Mouse (Mus musculus) heart, embryonic 14.5 days (tissue): ENCODE measurements around the gene Sh3gl2. TPM values are rescaled to one million over a fixed set of nuclear protein-coding genes. Genes with fewer than 3 reads are reported as not detected.

Source experiments
- ATAC-seq: fragments of 200-750 bp; cut with Nextera tagmentation; 2 replicates; pipeline ENCODE4 v1.8.0; 2017; ENCODE audit warnings: low read depth, moderate TSS enrichment; ENCODE audit not compliant: insufficient number of reproducible peaks, insufficient read depth, low FRiP score
- H3K27ac ChIP-seq, 2 experiments: fragments of 200-500 bp in 1 of 2; fragments of 300-500 bp in 1 of 2; sonication (generic) in 1 of 2; replicated peaks in 1 of 2; 2 replicates each; pipeline ENCODE4 v1.5.1; 2012 to 2014; ENCODE audit warnings: low read depth in 2 of 2, low read length in 2 of 2, control low read depth in 1 of 2, mild to moderate bottlenecking in 1 of 2, mixed read lengths in 1 of 2; ENCODE audit not compliant: control insufficient read depth in 1 of 2, insufficient read depth in 1 of 2
- H3K27me3 ChIP-seq: fragments of 300-500 bp; sonication (generic); 2 replicates; pipeline ENCODE4 v1.6.1; 2014; ENCODE audit warnings: mild to moderate bottlenecking, low read length, control low read depth; ENCODE audit not compliant: control insufficient read depth, insufficient read depth
- H3K36me3 ChIP-seq: fragments of 300-500 bp; sonication (generic); 2 replicates; pipeline ENCODE4 v1.6.1; 2014; ENCODE audit warnings: mild to moderate bottlenecking, control low read depth, low read length, mixed read lengths; ENCODE audit not compliant: control insufficient read depth, insufficient read depth
- H3K4me1 ChIP-seq, 2 experiments: fragments of 200-500 bp in 1 of 2; fragments of 300-500 bp in 1 of 2; sonication (generic) in 1 of 2; 2 replicates each; pipeline ENCODE4 v1.6.1; 2012 to 2014; ENCODE audit warnings: low read length in 2 of 2, control low read depth in 1 of 2, mixed read lengths in 1 of 2; ENCODE audit not compliant: control insufficient read depth in 2 of 2, insufficient read depth in 2 of 2
- H3K4me2 ChIP-seq: fragments of 300-500 bp; sonication (generic); 2 replicates; pipeline ENCODE4 v1.6.1; 2014; ENCODE audit warnings: mild to moderate bottlenecking, low read length
- H3K4me3 ChIP-seq, 2 experiments: fragments of 200-500 bp in 1 of 2; fragments of 300-500 bp in 1 of 2; sonication (generic) in 1 of 2; 2 replicates each; pipeline ENCODE4 v1.5.1; 2012 to 2014; ENCODE audit warnings: low read length in 2 of 2, mild to moderate bottlenecking in 2 of 2, control low read depth in 1 of 2, low read depth in 1 of 2, moderate library complexity in 1 of 2; ENCODE audit not compliant: control insufficient read depth in 1 of 2, insufficient read depth in 1 of 2
- H3K9ac ChIP-seq: fragments of 300-500 bp; sonication (generic); 2 replicates; pipeline ENCODE4 v1.6.1; 2014; ENCODE audit warnings: mild to moderate bottlenecking, low read length
- H3K9me3 ChIP-seq: fragments of 300-500 bp; sonication (generic); 2 replicates; pipeline ENCODE4 v1.6.1; 2016; ENCODE audit warnings: low read length, control low read depth; ENCODE audit not compliant: control insufficient read depth
- WGBS: fragments of 180-500 bp; shearing (Covaris S2); extraction: QIAGEN DNeasy Blood & Tissue Kit; methylation state at CpG from one replicate; pipeline ENCODE4 v1.1.7; 2014; 5-methylcytosine and 5-hydroxymethylcytosine counted together
- polyA plus RNA-seq: library from polyadenylated mRNA; unstranded; fragments of >200 nt; fragmentation: Nextera tagmentation; extraction: Ambion mirVana; gene quantifications from 2 replicates; pipeline ENCODE4 v1.2.1, GENCODE M21; 2014

Sh3gl2 gene
- polyA plus RNA-seq, 1 experiment from 2014 or later = 1.0 TPM

- no peaks in the 10 kb centered on the region for H3K9me3 ChIP-seq
- 69% methylated on average over 8 of the region's 8 CpGs for WGBS
- H3K4me1 ChIP-seq = no peaks in the 10 kb centered on the region
- H3K4me2 ChIP-seq = no peak overlapping the region
- H3K36me3 ChIP-seq = no peaks in the 10 kb centered on the region
- no peak overlapping the region for H3K9ac ChIP-seq
- no peak overlapping the region for H3K4me3 ChIP-seq
- H3K27me3 ChIP-seq = no peaks in the 10 kb centered on the region
- no peak overlapping the region for H3K27ac ChIP-seq
- ATAC-seq = no peak
Measured at GRCm38 (mm10) chr4:85348079-85348643, 143.2 kb downstream of the Sh3gl2 start.

DNA sequence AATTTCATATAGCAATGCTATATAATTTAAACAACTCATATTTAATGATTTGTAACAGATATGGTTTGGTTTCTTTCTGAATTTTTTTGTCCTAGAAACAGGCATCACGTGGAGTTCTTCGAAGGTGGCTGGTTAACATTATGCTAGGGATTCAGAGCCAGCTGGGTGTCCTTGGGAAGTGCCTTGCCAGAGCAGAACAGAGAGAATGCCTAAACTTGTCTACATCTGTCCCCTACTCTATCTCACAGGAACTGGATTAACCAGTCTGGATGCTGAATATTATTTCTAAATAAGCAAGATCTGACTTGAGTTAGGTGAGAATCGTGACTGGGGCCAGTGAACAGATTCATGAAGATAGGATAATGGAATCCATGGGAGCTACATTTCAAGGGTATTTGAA, 157.7 kb downstream of the Sh3gl2 start:
- Histone ChIP-seq H3K27me3 (no peaks in the 10 kb centered on the region), H3K4me1 (no peaks in the 10 kb centered on the region), H3K9ac (no peak overlapping the region), H3K4me2 (no peak overlapping the region), H3K9me3 (no peaks in the 10 kb centered on the region), H3K4me3 (no peak overlapping the region), H3K36me3 (no peaks in the 10 kb centered on the region), H3K27ac (no peak overlapping the region)
- WGBS = 82% methylated on average over 3 of the region's 3 CpGs
- ATAC-seq = no peak

GRCm38 (mm10) chr4:85363205-85363604, 158.3 kb downstream of the Sh3gl2 start:
- no peaks in the 10 kb centered on the region for H3K36me3 ChIP-seq
- WGBS = 85% methylated on average over 4 of the region's 4 CpGs
- no peak for ATAC-seq

DNA sequence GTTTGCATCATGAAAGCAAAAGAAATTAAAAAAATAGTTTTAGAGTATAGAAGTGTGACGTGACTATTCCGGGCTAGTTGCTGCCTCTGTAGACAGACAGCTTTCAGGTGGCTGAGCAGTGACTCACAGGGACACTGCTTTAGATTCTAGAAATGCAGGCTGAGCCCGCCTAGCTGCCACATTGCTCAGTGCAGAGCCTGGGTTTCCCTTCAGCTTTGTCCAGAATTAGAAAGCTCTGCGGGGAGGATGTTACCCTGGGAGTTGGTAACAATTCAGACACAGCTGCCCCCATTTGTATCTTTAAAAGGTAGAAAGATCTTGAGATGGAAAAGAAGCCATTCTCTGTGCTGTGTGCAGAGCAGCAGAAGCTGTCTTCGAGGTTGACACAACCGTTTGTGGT, 166.1 kb downstream of the Sh3gl2 start:
- Histone ChIP-seq H3K9ac (no peak overlapping the region), H3K4me3 (no peak overlapping the region), H3K27me3 (no peaks in the 10 kb centered on the region), H3K4me1 (no peaks in the 10 kb centered on the region), H3K36me3 (no peaks in the 10 kb centered on the region), H3K27ac (no peak overlapping the region), H3K4me2 (no peak overlapping the region), H3K9me3 (no peaks in the 10 kb centered on the region)
- ATAC-seq = no peak
- WGBS = 62% methylated on average over 6 of the region's 6 CpGs

More at GRCm38 (mm10) chr4:85363205-85363604, 158.3 kb downstream of the Sh3gl2 start:
- no peaks in the 10 kb centered on the region for H3K27me3 ChIP-seq
- no peak overlapping the region for H3K4me3 ChIP-seq
- H3K4me2 ChIP-seq = no peak overlapping the region
- no peaks in the 10 kb centered on the region for H3K9me3 ChIP-seq
- no peak overlapping the region for H3K27ac ChIP-seq
- no peaks in the 10 kb centered on the region for H3K4me1 ChIP-seq
- no peak overlapping the region for H3K9ac ChIP-seq

DNA sequence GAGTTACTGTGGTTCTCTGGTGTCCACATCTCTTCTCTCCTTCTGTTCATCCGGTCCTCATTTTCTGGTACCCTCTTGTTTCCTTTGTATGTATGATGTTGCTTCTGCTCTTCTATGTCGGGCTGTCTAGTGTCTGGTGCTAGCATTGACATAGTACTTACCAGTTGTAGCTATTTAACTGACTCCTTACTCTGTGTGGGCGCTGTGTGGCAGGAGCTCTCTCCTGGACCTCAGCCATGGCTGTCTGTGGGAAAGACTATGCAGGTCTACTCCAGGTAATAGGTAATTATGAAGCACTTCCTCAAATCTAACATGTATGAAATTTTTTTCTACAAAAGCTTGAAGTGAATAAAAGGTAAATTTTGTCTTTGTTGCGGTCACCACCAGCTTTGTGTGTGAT, 169.9 kb downstream of the Sh3gl2 start:
- no peaks in the 10 kb centered on the region for H3K9me3 ChIP-seq
- ATAC-seq = no peak

DNA sequence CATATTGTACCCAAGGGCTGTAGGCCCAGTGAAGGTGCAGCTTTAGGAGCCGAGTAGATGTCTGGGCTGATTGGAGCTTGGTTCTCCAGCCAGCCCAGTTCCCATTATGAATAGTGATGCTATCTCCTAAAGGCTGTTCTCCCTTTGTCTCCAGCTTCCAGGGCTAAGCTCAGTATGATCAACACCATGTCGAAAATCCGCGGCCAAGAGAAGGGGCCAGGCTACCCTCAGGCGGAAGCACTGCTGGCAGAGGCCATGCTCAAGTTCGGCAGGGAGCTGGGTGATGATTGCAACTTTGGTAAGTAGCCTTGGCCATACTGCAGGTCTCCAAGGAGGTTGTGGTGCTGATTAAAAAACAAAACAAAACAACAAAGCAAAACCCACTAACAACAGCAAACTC, 171.3 kb downstream of the Sh3gl2 start:
- no peak overlapping the region for H3K9ac ChIP-seq
- ATAC-seq = no peak
- 85% methylated on average over 6 of the region's 6 CpGs for WGBS

More for the DNA sequence above, 169.9 kb downstream of the Sh3gl2 start:
- Histone ChIP-seq H3K36me3 (no peaks in the 10 kb centered on the region), H3K27me3 (no peaks in the 10 kb centered on the region), H3K9ac (no peak overlapping the region), H3K4me2 (no peak overlapping the region), H3K27ac (no peak overlapping the region), H3K4me1 (no peaks in the 10 kb centered on the region), H3K4me3 (no peak overlapping the region)
- WGBS = 85% methylated on average over 4 of the region's 4 CpGs

DNA sequence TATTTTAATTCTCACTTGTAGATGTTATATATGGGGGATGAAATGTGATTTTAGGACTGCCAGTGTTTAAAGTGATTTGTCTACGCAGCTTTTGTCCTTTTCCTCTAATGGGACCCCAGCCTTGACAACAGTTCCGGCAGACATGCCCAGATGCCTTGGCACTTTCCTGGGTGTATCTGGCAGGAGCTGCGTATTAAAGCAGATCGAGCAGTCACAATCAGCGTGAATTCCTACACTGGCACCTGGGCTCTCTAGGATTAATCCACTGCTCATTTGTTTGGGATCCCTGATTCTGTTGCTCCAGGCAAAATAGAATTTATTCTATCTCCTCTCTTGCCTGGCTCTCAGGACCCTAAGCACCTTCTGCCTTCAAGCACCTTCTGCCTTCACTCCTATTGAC, 171.7 kb downstream of the Sh3gl2 start:
- WGBS = 92% methylated on average over 5 of the region's 5 CpGs
- ATAC-seq = no peak
- H3K9ac ChIP-seq = no peak overlapping the region

More for the DNA sequence above, 171.3 kb downstream of the Sh3gl2 start:
- H3K27ac ChIP-seq = no peak overlapping the region
- H3K4me1 ChIP-seq = no peaks in the 10 kb centered on the region
- H3K36me3 ChIP-seq = no peaks in the 10 kb centered on the region
- no peaks in the 10 kb centered on the region for H3K9me3 ChIP-seq
- H3K4me2 ChIP-seq = no peak overlapping the region
- no peaks in the 10 kb centered on the region for H3K27me3 ChIP-seq
- no peak overlapping the region for H3K4me3 ChIP-seq

GRCm38 (mm10) chr4:85385241-85385640, 180.3 kb downstream of the Sh3gl2 start:
- Histone ChIP-seq H3K9me3 (no peaks in the 10 kb centered on the region), H3K4me3 (no peak overlapping the region), H3K4me2 (no peak overlapping the region), H3K4me1 (no peaks in the 10 kb centered on the region), H3K27me3 (no peaks in the 10 kb centered on the region), H3K27ac (no peak overlapping the region), H3K36me3 (no peaks in the 10 kb centered on the region), H3K9ac (no peak overlapping the region)
- WGBS = 63% methylated on average over 5 of the region's 5 CpGs
- no peak for ATAC-seq

More for the DNA sequence above, 171.7 kb downstream of the Sh3gl2 start:
- Histone ChIP-seq H3K4me3 (no peak overlapping the region), H3K36me3 (no peaks in the 10 kb centered on the region), H3K27me3 (no peaks in the 10 kb centered on the region), H3K4me1 (no peaks in the 10 kb centered on the region), H3K4me2 (no peak overlapping the region), H3K9me3 (no peaks in the 10 kb centered on the region), H3K27ac (no peak overlapping the region)
